10 mouse cellular contexts compared by ENCODE assay signal in the genomic region with DNA sequence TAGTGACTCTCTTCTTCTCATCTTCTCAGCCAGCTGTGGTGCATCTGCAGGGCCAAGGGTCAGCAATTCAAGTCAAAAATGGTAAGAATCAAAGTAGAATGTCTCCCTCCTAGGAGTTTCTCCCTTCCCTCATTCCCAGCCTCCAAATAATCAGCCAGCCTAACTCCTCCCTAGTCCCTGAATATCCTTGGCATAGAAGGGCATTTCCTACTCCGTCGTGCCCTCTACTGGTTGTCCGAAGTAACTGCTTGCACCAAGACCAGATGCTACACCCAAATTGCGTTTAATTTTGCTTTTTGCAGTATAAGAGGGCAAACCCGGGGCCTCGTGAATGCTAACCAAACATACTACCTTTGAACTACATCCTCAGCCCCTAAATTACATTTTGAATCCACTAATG. TPM values are rescaled to one million over a fixed set of nuclear protein-coding genes. Genes with fewer than 3 reads are reported as not detected.
DNase-seq lines count a peak whose midpoint lies in the region; ATAC-seq and TF ChIP-seq lines count a peak whose summit lies in the region.
"Had no signal": no experiment of that assay in that cellular context is flagged by ENCODE, and none has a peak within 500 bp of the region (broad histone marks: within the 10 kb centered on the region; RNA-seq: fewer than 3 reads in every experiment).

No protein-coding gene starts in this region.

- no peak overlapping the region for H3K4me3 ChIP-seq in intestine, postnatal 0 days (ENCODE audit: low read depth, low read length)
- no peak overlapping the region for H3K4me3 ChIP-seq in intestine, embryonic 16.5 days (ENCODE audit: low read length)
- H3K4me3 ChIP-seq in layer of hippocampus, adult 2 months: no peak overlapping the region
- H3K4me3 ChIP-seq: embryonic facial prominence, embryonic 13.5 days; liver, embryonic 13.5 days had no signal

- 30% methylated on average over 6 of the region's 6 CpGs for WGBS in intestine, postnatal 0 days
- 31% methylated on average over 6 of the region's 6 CpGs for WGBS in intestine, embryonic 16.5 days

- no peaks in the 10 kb centered on the region for H3K4me1 ChIP-seq in intestine, postnatal 0 days (replicated peaks; ENCODE audit: control insufficient read depth, insufficient read depth, low read length)
- no peaks in the 10 kb centered on the region for H3K4me1 ChIP-seq in intestine, embryonic 16.5 days (ENCODE audit: control insufficient read depth, insufficient read depth, low read length)
- H3K4me1 ChIP-seq: embryonic facial prominence, embryonic 13.5 days had no signal

- no peaks in the 10 kb centered on the region for H3K36me3 ChIP-seq in intestine, postnatal 0 days (ENCODE audit: control insufficient read depth, insufficient read depth)
- H3K36me3 ChIP-seq in intestine, embryonic 16.5 days (ENCODE audit: control insufficient read depth, insufficient read depth, low read length): no peaks in the 10 kb centered on the region
- H3K36me3 ChIP-seq: embryonic facial prominence, embryonic 13.5 days; liver, embryonic 13.5 days had no signal

- peak; percentile 46 for DNase-seq in 416B (ENCODE audit: low read depth)
- peak; percentile 23 for DNase-seq in MEL-GATA-1-ER (ENCODE audit: extremely low read depth, low read depth)
- peak; percentile 7 for DNase-seq in embryo, embryonic 11.5 days (ENCODE audit: low read depth, low spot score)
- DNase-seq in layer of hippocampus, adult 2 months (ENCODE audit: low spot score in 2 of 2): peak in 1 of 2 experiments; percentile 31
- DNase-seq in retina, embryonic 14.5 days (ENCODE audit: low spot score): peak; percentile 67
- DNase-seq: liver, embryonic 13.5 days had no signal

- no peak overlapping the region for H3K27ac ChIP-seq in intestine, postnatal 0 days (ENCODE audit: low read depth, low read length)
- no peak overlapping the region for H3K27ac ChIP-seq in intestine, embryonic 16.5 days (ENCODE audit: low read length)
- no peak overlapping the region for H3K27ac ChIP-seq in layer of hippocampus, adult 2 months
- H3K27ac ChIP-seq: embryonic facial prominence, embryonic 13.5 days; liver, embryonic 13.5 days had no signal

- ATAC-seq in intestine, postnatal 0 days: no peak
- no peak for ATAC-seq in intestine, embryonic 16.5 days
- ATAC-seq in erythroblast, adult 5-6 weeks (replicated peaks; ENCODE audit: low FRiP score, poor library complexity, severe bottlenecking): no peak

- H3K9ac ChIP-seq in intestine, postnatal 0 days (ENCODE audit: low read depth, low read length): no peak overlapping the region
- H3K9ac ChIP-seq in intestine, embryonic 16.5 days (ENCODE audit: low read depth, low read length): no peak overlapping the region
- H3K9ac ChIP-seq: embryonic facial prominence, embryonic 13.5 days; liver, embryonic 13.5 days had no signal

- peak; percentile 78 for TF ChIP-seq CTCF in intestine, postnatal 0 days (IDR thresholded peaks at IDR 0.05; ENCODE audit: low read depth)
- peak; percentile 79 for TF ChIP-seq CTCF in layer of hippocampus, adult 2 months (conservative IDR thresholded peaks at IDR 0.05)

- no peak overlapping the region for H3K4me2 ChIP-seq in intestine, postnatal 0 days (replicated peaks; ENCODE audit: low read depth)
- no peak overlapping the region for H3K4me2 ChIP-seq in intestine, embryonic 16.5 days (ENCODE audit: low read depth, low read length)
- H3K4me2 ChIP-seq: embryonic facial prominence, embryonic 13.5 days; liver, embryonic 13.5 days had no signal

- no peaks in the 10 kb centered on the region for H3K9me3 ChIP-seq in intestine, postnatal 0 days (ENCODE audit: control insufficient read depth)
- no peaks in the 10 kb centered on the region for H3K9me3 ChIP-seq in intestine, embryonic 16.5 days (ENCODE audit: control insufficient read depth, low read length)
- H3K9me3 ChIP-seq: embryonic facial prominence, embryonic 13.5 days; liver, embryonic 13.5 days had no signal

- H3K27me3 ChIP-seq in intestine, postnatal 0 days (replicated peaks; ENCODE audit: control insufficient read depth, insufficient read depth, low read length): no peaks in the 10 kb centered on the region
- H3K27me3 ChIP-seq in intestine, embryonic 16.5 days (replicated peaks; ENCODE audit: control insufficient read depth, insufficient read depth, low read length): peaks cover 10% of the 10 kb centered on the region; the same call in 1 of the 2 replicates
- H3K27me3 ChIP-seq: liver, embryonic 13.5 days had no signal

RNA-seq across cellular contexts. Expression of a gene that starts 36.5 kb away (rescaled TPM):
- not detected in 2 replicates for polyA plus RNA-seq in intestine, postnatal 0 days (2015; fragmentation: Nextera tagmentation; extraction: Ambion mirVana)
- polyA plus RNA-seq in intestine, embryonic 16.5 days (2015; fragmentation: Nextera tagmentation; extraction: Ambion mirVana): not detected in 2 replicates
- not detected for total RNA-seq in layer of hippocampus, adult 2 months (2021)
- not detected in 2 replicates for total RNA-seq in erythroblast, adult 5-6 weeks (2015; ENCODE audit: low replicate concordance)
- total RNA-seq in erythroblast, adult 5-6 weeks (2017; ENCODE audit: low replicate concordance): not detected in 2 replicates
- polyA plus RNA-seq: embryonic facial prominence, embryonic 13.5 days; liver, embryonic 13.5 days had no signal

RNA-seq across cellular contexts. Expression of a gene that starts 50.2 kb away (rescaled TPM):
- polyA plus RNA-seq in intestine, postnatal 0 days (2015; fragmentation: Nextera tagmentation; extraction: Ambion mirVana): 0.12 and 0.13 TPM in 2 replicates
- 0.38 and 0.77 TPM in 2 replicates for polyA plus RNA-seq in intestine, embryonic 16.5 days (2015; fragmentation: Nextera tagmentation; extraction: Ambion mirVana)
- under 1 TPM; 0.22 to 0.31 TPM for total RNA-seq in layer of hippocampus, adult 2 months (2021)
- total RNA-seq in erythroblast, adult 5-6 weeks (2015; ENCODE audit: low replicate concordance): not detected in 2 replicates
- total RNA-seq in erythroblast, adult 5-6 weeks (2017; ENCODE audit: low replicate concordance): not detected in 2 replicates
